Mouse (Mus musculus) cerebellum, adult 2 months (tissue): Measurements from ENCODE around the gene Plekha5. TPM values are rescaled to one million over a fixed set of nuclear protein-coding genes. Genes with fewer than 3 reads are reported as not detected.

Source experiments
- DNase-seq, 2 experiments: peaks; one replicate each; pipeline ENCODE4 v3.0.0; 2021
- H3K27ac ChIP-seq: fragments of 200-500 bp; 2 replicates; pipeline ENCODE4 v1.5.1; 2012; ENCODE audit warnings: low read length, control low read depth, inconsistent platforms; ENCODE audit not compliant: insufficient read depth
- H3K27me3 ChIP-seq: fragments of 200-500 bp; 2 replicates; pipeline ENCODE4 v1.6.1; 2012; ENCODE audit warnings: inconsistent platforms, mild to moderate bottlenecking, low read length, moderate library complexity; ENCODE audit not compliant: control insufficient read depth, insufficient read depth
- H3K4me1 ChIP-seq: fragments of 200-500 bp; 2 replicates; pipeline ENCODE4 v1.6.1; 2011; ENCODE audit warnings: low read length; ENCODE audit not compliant: control insufficient read depth, insufficient read depth
- H3K4me3 ChIP-seq: fragments of 200-500 bp; replicated peaks from 2 replicates; pipeline ENCODE3; 2011; ENCODE audit warnings: mild to moderate bottlenecking, low read depth, low read length, control low read depth; ENCODE audit not compliant: insufficient read depth
- CTCF ChIP-seq: fragments of 200-500 bp; IDR thresholded peaks from 2 replicates; pipeline ENCODE4 v1.5.1; 2011; ENCODE audit warnings: low read depth, mild to moderate bottlenecking, control low read depth, low read length, moderate library complexity, borderline replicate concordance; ENCODE audit not compliant: insufficient read depth
- POLR2A ChIP-seq: fragments of 200-500 bp; IDR thresholded peaks from 2 replicates; pipeline ENCODE4 v1.6.1; 2011; ENCODE audit warnings: low read length, control low read depth, borderline replicate concordance; ENCODE audit not compliant: insufficient read depth
- WGBS: fragments of 180-500 bp; shearing (Covaris S2); methylation state at CpG from one replicate; pipeline ENCODE4 v1.1.7; 2018; 5-methylcytosine and 5-hydroxymethylcytosine counted together
- polyA plus RNA-seq: library from polyadenylated mRNA; depleted of rRNA; stranded (reverse); fragments of >200 nt; gene quantifications from 2 replicates; pipeline ENCODE4 v1.2.3, GENCODE M21; 2012; rRNA removed

Gene Plekha5
- polyA plus RNA-seq = 118 and 121 TPM in 2 replicates

DNA sequence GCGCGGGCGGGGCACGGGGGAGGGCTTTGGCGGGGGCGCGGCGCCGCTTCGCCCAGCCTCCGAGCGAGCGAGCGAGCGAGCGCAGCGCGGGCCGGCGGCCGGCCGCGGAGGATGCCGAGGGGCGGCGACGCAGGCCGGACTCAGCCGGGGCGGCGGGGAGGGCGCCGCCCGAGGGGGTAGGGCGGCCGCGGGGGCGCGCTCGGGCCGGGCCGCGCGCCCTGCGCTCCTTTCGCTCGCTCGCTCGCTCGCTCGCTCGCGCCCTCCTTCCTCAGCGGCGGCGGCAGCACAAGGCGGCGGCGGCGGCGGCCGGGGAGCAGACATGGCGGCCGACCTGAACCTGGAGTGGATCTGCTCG lies at the start of gene Plekha5:
Plekha5 (plus strand) TSS at position 209 of the 355 bp plus-strand sequence.
- peak in 1 of 2 experiments; percentile 74 for DNase-seq
- Histone ChIP-seq H3K4me1 (no peaks in the 10 kb centered on the region), H3K27ac (peak within 1 kb of the TSS; percentile 70), H3K27me3 (no peaks in the 10 kb centered on the region), H3K4me3 (peak within 1 kb of the TSS; percentile 98)
- WGBS = 2% methylated on average over 52 of the region's 65 CpGs
- TF ChIP-seq CTCF (no peak), POLR2A (no peak)

DNA sequence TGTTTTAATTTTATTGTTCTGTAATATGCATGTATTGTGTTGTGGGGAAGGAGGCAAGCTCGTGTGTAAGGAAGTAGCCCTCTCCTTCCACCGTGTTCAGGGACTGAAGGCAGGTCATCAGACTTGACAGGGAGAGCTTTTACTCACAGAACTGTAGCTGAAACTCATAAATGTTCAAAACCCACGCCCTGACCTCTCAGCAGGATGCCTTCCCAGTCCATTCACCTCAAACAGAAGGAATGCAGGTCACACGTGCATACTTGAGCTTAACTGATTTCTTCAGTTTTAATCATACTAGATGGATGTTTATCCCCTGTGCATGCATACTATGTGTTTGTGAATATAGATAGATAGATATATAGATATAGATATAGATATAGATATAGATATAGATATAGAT lies 48.2 kb upstream of the Plekha5 start:
- WGBS = 49% methylated on average over 4 of the region's 4 CpGs
- no peaks in the 10 kb centered on the region for H3K4me1 ChIP-seq

DNA sequence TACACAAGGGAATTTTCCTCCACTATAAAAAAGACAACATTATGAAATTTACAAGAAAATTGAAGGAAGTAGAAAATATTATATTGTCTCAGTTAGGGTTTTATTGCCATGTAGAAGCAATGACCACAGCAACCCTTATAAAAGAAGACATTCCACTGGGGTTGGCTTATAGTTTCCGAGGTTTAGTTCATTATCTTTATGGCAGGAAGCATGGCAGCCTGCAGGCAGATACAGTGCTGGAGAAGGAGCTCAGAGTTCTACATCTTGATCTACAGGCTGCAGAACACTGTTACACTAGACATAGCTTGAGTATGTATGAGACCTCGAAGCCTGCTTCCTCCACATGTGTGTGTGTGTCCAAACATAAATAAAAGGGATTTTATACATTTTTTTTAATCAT lies 43.3 kb upstream of the Plekha5 start:
- DNase-seq = no peak
- TF ChIP-seq CTCF (no peak), POLR2A (no peak)

More for the DNA sequence above, 48.2 kb upstream of the Plekha5 start:
- no peak overlapping the region for H3K4me3 ChIP-seq
- H3K27me3 ChIP-seq = no peaks in the 10 kb centered on the region; the same call in 1 of the 2 replicates
- no peak for DNase-seq
- no peak overlapping the region for H3K27ac ChIP-seq
- TF ChIP-seq CTCF = no peak
- TF ChIP-seq POLR2A = no peak

DNA sequence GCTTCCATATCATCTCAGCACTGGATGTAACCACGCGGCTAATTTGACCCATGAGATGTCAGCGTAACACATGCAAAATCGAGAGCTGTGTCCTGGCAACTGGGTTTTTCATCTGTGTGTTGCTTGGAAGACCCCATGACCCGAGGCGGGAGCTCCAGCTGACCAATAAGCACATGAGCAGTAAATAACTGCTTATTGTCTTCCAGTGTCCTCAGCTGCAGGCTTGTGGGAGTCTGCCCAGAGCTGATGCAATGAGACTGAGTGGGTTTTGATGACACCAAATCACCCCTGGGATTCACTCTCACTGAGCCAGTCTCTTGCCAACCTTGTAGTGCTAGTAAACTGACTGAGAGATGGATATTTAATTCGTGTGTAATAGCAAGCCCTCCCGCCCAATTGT lies 42.7 kb upstream of the Plekha5 start:
- TF ChIP-seq CTCF (no peak), POLR2A (no peak)
- H3K4me3 ChIP-seq = no peak overlapping the region
- H3K4me1 ChIP-seq = no peaks in the 10 kb centered on the region
- H3K27me3 ChIP-seq = no peaks in the 10 kb centered on the region; the same call in 1 of the 2 replicates
- no peak for DNase-seq
- H3K27ac ChIP-seq = 0 out of 2 replicates have a peak overlapping the region, but pooled peaks have one; percentile 21
- WGBS = 76% methylated on average over 8 of the region's 8 CpGs

More for the DNA sequence above, 43.3 kb upstream of the Plekha5 start:
- H3K4me1 ChIP-seq = no peaks in the 10 kb centered on the region
- WGBS = 80% methylated on average over 2 of the region's 2 CpGs
- H3K27ac ChIP-seq = no peak overlapping the region
- no peaks in the 10 kb centered on the region; the same call in 1 of the 2 replicates for H3K27me3 ChIP-seq
- H3K4me3 ChIP-seq = no peak overlapping the region

DNA sequence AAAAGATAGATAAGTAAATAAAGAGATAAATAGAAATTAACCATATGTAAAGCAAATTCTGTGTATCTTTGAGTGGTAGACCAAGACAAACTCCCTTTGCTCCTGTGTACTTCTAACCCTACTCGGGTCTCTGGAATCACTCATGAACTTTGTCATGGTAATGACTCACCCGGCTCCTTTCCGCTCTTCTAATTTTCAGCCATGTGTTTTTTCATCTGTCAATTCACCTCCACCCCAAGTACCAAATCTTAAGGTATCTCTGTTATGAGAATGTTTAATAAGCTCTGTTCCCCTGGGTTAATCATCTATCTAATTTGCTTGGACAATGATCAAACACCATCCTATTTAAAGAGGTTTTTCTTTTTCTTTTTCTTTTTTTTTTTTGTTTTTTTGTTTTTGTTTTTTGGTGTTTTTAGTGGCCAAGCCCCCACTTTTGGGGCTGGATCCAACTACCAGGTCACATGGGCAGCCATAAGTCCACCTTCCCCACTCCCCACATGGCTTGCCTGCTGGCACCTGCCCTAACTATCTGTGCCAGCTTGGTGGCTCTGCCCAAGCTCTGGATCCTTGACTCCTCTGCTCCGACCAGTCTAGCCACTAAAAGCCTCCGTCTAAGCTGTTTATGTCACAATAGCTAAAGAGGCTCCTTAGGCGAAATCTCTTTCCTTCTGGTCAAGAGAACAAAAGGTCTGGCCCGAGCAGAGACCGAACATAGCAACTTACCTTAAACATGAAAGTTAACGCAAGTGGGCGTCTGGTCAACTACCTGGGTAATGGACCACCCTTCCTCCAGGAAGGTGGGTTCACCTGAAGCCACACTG lies 40.1 kb upstream of the Plekha5 start:
- Histone ChIP-seq H3K4me1 (no peaks in the 10 kb centered on the region), H3K27ac (no peak overlapping the region), H3K27me3 (no peaks in the 10 kb centered on the region), H3K4me3 (no peak overlapping the region)
- WGBS = 62% methylated on average over 10 of the region's 10 CpGs
- TF ChIP-seq CTCF = no peak
- no peak for TF ChIP-seq POLR2A
- DNase-seq = no peak

DNA sequence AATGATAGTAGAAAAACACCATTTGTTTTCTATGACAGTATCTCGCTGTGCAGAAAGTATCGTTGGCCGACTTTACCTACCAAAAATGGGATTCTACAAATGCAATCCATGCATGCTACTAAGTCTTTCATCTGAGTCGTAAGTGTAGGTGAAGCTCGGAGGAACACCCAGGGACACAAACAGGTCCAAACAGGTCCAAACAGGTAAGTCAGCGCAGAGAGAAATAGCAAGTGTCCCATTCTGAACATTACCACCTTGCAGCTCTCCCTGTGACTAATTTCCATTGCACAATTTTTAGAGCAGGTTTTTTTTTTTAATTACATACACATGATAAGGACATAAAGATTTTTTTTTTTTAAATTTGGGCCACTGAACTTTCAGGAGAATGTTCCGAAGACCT lies 27.2 kb upstream of the Plekha5 start:
- no peak overlapping the region for H3K4me3 ChIP-seq
- WGBS = 97% methylated on average over 7 of the region's 7 CpGs
- no peaks in the 10 kb centered on the region for H3K4me1 ChIP-seq
- no peak for TF ChIP-seq CTCF
- no peak for TF ChIP-seq POLR2A
- no peak overlapping the region for H3K27ac ChIP-seq
- no peaks in the 10 kb centered on the region for H3K27me3 ChIP-seq
- no peak for DNase-seq

DNA sequence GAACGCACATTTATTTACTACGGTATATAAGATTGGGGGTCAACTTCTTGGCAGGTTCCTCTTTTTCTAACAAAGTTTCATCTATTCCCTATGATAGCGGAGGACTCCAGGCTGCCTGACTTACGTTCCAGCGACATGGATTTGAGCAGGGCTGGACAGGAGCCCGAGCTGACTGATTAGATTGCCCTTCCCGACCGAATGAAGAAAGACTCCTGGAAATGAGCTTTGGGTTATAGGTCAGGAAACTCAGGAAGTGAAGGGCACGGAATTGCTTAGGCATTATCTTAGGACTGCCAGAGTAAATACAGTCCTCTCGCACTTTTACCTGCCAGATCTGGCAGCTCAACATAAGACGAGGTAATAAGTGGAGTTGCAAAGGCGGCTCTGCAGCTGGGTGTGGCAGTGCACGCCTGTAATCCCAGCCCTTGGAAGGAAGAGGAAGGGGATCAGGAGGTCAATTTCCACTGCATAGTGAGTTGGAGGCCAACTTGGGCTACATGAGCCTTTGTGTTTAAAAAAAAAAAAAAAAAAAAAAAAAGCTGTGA lies 21.0 kb upstream of the Plekha5 start:
- TF ChIP-seq POLR2A (no peak), CTCF (no peak)
- Histone ChIP-seq H3K27me3 (no peaks in the 10 kb centered on the region), H3K4me3 (no peak overlapping the region), H3K4me1 (no peaks in the 10 kb centered on the region), H3K27ac (no peak overlapping the region)
- DNase-seq = no peak
- 90% methylated on average over 13 of the region's 13 CpGs for WGBS

DNA sequence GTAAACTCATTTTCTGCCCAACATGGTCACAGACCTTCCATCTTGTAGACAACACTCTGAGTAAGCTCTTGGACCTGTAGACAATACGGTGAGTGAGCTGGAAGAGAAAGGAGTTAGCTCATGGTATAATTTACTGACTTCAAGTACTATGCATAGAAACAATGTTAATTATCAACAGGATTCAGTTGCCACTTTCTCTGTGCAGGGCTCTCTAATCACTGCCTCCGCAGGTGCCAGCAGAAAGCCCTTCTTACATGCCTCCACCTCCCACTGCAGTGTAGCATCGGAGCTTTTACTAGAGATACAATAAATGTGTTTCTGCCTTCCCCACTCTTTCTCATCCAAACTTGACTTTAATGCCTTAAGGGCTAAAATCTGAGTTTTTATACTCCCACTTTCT lies 11.9 kb upstream of the Plekha5 start:
- no peak for DNase-seq
- TF ChIP-seq CTCF (no peak), POLR2A (no peak)
- Histone ChIP-seq H3K4me3 (no peak overlapping the region), H3K27ac (no peak overlapping the region), H3K27me3 (no peaks in the 10 kb centered on the region), H3K4me1 (no peaks in the 10 kb centered on the region)
- 84% methylated on average over 3 of the region's 3 CpGs for WGBS
